Mouse (Mus musculus): ENCODE measurements around the gene Grb10.

The Grb10 gene

GRCm38 (mm10) chr11:12034371-12034770 lies 4.1 kb downstream of the Grb10 start:
- DNase-seq (ENCODE audit: low read depth) = no peak

GRCm38 (mm10) chr11:12032831-12033230 lies 5.7 kb downstream of the Grb10 start:
- no peak for DNase-seq (ENCODE audit: low read depth)

- DNase-seq (ENCODE audit: low read depth) = no peak
Measured at GRCm38 (mm10) chr11:12026638-12027037, 11.8 kb downstream of the Grb10 start.

- no peak for DNase-seq (ENCODE audit: low read depth)
Measured at GRCm38 (mm10) chr11:12025756-12026593, 12.5 kb downstream of the Grb10 start.

GRCm38 (mm10) chr11:12025392-12025755 lies 13.1 kb downstream of the Grb10 start:
- DNase-seq (ENCODE audit: low read depth) = no peak

- DNase-seq (ENCODE audit: low read depth) = no peak
Measured at GRCm38 (mm10) chr11:12023051-12023450, 15.4 kb downstream of the Grb10 start.

GRCm38 (mm10) chr11:12019651-12020050 lies 18.8 kb downstream of the Grb10 start:
- DNase-seq (ENCODE audit: low read depth) = no peak

GRCm38 (mm10) chr11:12018604-12019003 lies 19.9 kb downstream of the Grb10 start:
- no peak for DNase-seq (ENCODE audit: low read depth)

- DNase-seq (ENCODE audit: low read depth) = no peak
Measured at GRCm38 (mm10) chr11:12010084-12010483, 28.4 kb downstream of the Grb10 start.

- no peak for DNase-seq (ENCODE audit: low read depth)
Measured at GRCm38 (mm10) chr11:12000293-12000910, 38.1 kb downstream of the Grb10 start.

GRCm38 (mm10) chr11:11998881-11999280 lies 39.6 kb downstream of the Grb10 start:
- DNase-seq (ENCODE audit: low read depth) = no peak

GRCm38 (mm10) chr11:11997045-11997444 lies 41.4 kb downstream of the Grb10 start:
- DNase-seq (ENCODE audit: low read depth) = no peak

- no peak for DNase-seq (ENCODE audit: low read depth)
Measured at GRCm38 (mm10) chr11:11995371-11995770, 43.1 kb downstream of the Grb10 start.

GRCm38 (mm10) chr11:11993807-11994206 lies 44.7 kb downstream of the Grb10 start:
- no peak for DNase-seq (ENCODE audit: low read depth)

GRCm38 (mm10) chr11:11993183-11993582 lies 45.3 kb downstream of the Grb10 start:
- no peak for DNase-seq (ENCODE audit: low read depth)

- DNase-seq (ENCODE audit: low read depth) = no peak
Measured at GRCm38 (mm10) chr11:11989850-11990249, 48.6 kb downstream of the Grb10 start.

GRCm38 (mm10) chr11:11987233-11987632 lies 51.2 kb downstream of the Grb10 start:
- DNase-seq (ENCODE audit: low read depth) = no peak

GRCm38 (mm10) chr11:11978611-11979197 lies 59.8 kb downstream of the Grb10 start:
- no peak for DNase-seq (ENCODE audit: low read depth)

GRCm38 (mm10) chr11:11974591-11975255 lies 63.8 kb downstream of the Grb10 start:
- DNase-seq (ENCODE audit: low read depth) = no peak

- no peak for DNase-seq (ENCODE audit: low read depth)
Measured at GRCm38 (mm10) chr11:11973366-11974014, 65.0 kb downstream of the Grb10 start.

GRCm38 (mm10) chr11:11972401-11973110 lies 65.9 kb downstream of the Grb10 start:
- DNase-seq (ENCODE audit: low read depth) = no peak

Measured in fibroblast of lung, adult 2 months (primary cell).